Mouse (Mus musculus) kidney, adult 2 months (tissue): ENCODE results near the gene Hoxb4.

Experiments
- CTCF ChIP-seq: fragments of 200-500 bp; conservative IDR thresholded peaks from 2 replicates; pipeline ENCODE4 v1.5.1; 2011; ENCODE audit warnings: low read depth, mild to moderate bottlenecking, control low read depth, low read length, moderate library complexity, mixed read lengths; ENCODE audit not compliant: insufficient read depth, insufficient read length
- POLR2A ChIP-seq: fragments of 200-500 bp; IDR thresholded peaks from one replicate; pipeline ENCODE4 v1.6.1; 2011; ENCODE audit warnings: low read depth, low read length, control low read depth

- peak; percentile 10 for TF ChIP-seq POLR2A
- TF ChIP-seq CTCF = no peak
These were observed 19.0 kb upstream of the Hoxb4 start for GRCm38 (mm10) chr11:96298895-96299667.
